Mouse (Mus musculus) kidney, adult 8-10 months (tissue): ENCODE measurements around the gene Tmem189.

Experiments used
- DNase-seq, 2 experiments: peaks; one replicate each; pipeline ENCODE4 v3.0.0; 2022

Tmem189 gene

GRCm38 (mm10) chr2:167689501-167690218, at the start of gene Tmem189:
Gene Tmem189, minus strand, starts transcription at chr2:167689822.
- no peak for DNase-seq

GRCm38 (mm10) chr2:167739030-167739429, 49.4 kb upstream of the Tmem189 start:
- no peak for DNase-seq

- no peak for DNase-seq
Measured at GRCm38 (mm10) chr2:167734861-167735260, 45.2 kb upstream of the Tmem189 start.

GRCm38 (mm10) chr2:167731149-167731548, 41.5 kb upstream of the Tmem189 start:
- DNase-seq: no peak

GRCm38 (mm10) chr2:167730036-167730435, 40.4 kb upstream of the Tmem189 start:
- no peak for DNase-seq

GRCm38 (mm10) chr2:167727161-167727560, 37.5 kb upstream of the Tmem189 start:
- DNase-seq: peak; percentile 70 to 76

- no peak for DNase-seq
Measured at GRCm38 (mm10) chr2:167725879-167726278, 36.3 kb upstream of the Tmem189 start.

GRCm38 (mm10) chr2:167723589-167724206, 34.1 kb upstream of the Tmem189 start:
- DNase-seq: peak in 1 of 2 experiments; percentile 45

- no peak for DNase-seq
Measured at GRCm38 (mm10) chr2:167722538-167722937, 32.9 kb upstream of the Tmem189 start.

GRCm38 (mm10) chr2:167721159-167721882, 31.7 kb upstream of the Tmem189 start:
- DNase-seq: no peak

GRCm38 (mm10) chr2:167719520-167719919, 29.9 kb upstream of the Tmem189 start:
- no peak for DNase-seq

GRCm38 (mm10) chr2:167717208-167717607, 27.6 kb upstream of the Tmem189 start:
- no peak for DNase-seq

GRCm38 (mm10) chr2:167715008-167715407, 25.4 kb upstream of the Tmem189 start:
- DNase-seq: no peak

GRCm38 (mm10) chr2:167714298-167714697, 24.7 kb upstream of the Tmem189 start:
- no peak for DNase-seq

- DNase-seq: peak; percentile 75 to 76
Measured at GRCm38 (mm10) chr2:167712872-167713821, 23.5 kb upstream of the Tmem189 start.

GRCm38 (mm10) chr2:167710574-167710973, 21.0 kb upstream of the Tmem189 start:
- no peak for DNase-seq

- DNase-seq: no peak
Measured at GRCm38 (mm10) chr2:167709969-167710368, 20.3 kb upstream of the Tmem189 start.

GRCm38 (mm10) chr2:167708373-167708772, 18.8 kb upstream of the Tmem189 start:
- no peak for DNase-seq

GRCm38 (mm10) chr2:167706183-167706939, 16.7 kb upstream of the Tmem189 start:
- no peak for DNase-seq

GRCm38 (mm10) chr2:167704409-167704808, 14.8 kb upstream of the Tmem189 start:
- DNase-seq: peak in 1 of 2 experiments; percentile 40

GRCm38 (mm10) chr2:167702126-167702525, 12.5 kb upstream of the Tmem189 start:
- no peak for DNase-seq

- DNase-seq: no peak
Measured at GRCm38 (mm10) chr2:167701472-167701871, 11.8 kb upstream of the Tmem189 start.
